Mouse (Mus musculus): ENCODE data around the gene H2al1h. TPM values are rescaled to one million over a fixed set of nuclear protein-coding genes. Genes with fewer than 3 reads are reported as not detected.
"Not testable (repeated sequence)": the region's sequence is repeated elsewhere in the genome, so short reads cannot be mapped to it uniquely, and the experiment has no call there.

Gene H2al1h
- polyA plus RNA-seq (2014; fragmentation: Nextera tagmentation; extraction: Ambion mirVana): not detected in 2 replicates

GRCm38 (mm10) chrX:11321192-11321591, at the start of gene H2al1h:
Gene H2al1h, plus strand, starts transcription at chrX:11321492.
- not testable (repeated sequence) for H3K4me3 ChIP-seq (ENCODE audit: low read depth, low read length); H3K4me1 ChIP-seq (replicated peaks; ENCODE audit: control insufficient read depth, insufficient read depth, low read length); DNase-seq (ENCODE audit: low spot score); H3K9ac ChIP-seq (ENCODE audit: low read depth, low read length); H3K36me3 ChIP-seq (ENCODE audit: control insufficient read depth, insufficient read depth, low read length); H3K27me3 ChIP-seq (ENCODE audit: control insufficient read depth, insufficient read depth, low read length); H3K27ac ChIP-seq (ENCODE audit: low read depth, low read length); H3K4me2 ChIP-seq (replicated peaks; ENCODE audit: low read depth, low read length); ATAC-seq (ENCODE audit: low FRiP score); H3K9me3 ChIP-seq (ENCODE audit: control insufficient read depth, low read length)
- WGBS: no CpG with 5 or more reads among the region's 6 CpGs

GRCm38 (mm10) chrX:11273190-11273589, 48.1 kb upstream of the H2al1h start:
- Histone ChIP-seq H3K36me3 (ENCODE audit: control insufficient read depth, insufficient read depth, low read length) (no peaks in the 10 kb centered on the region), H3K9me3 (ENCODE audit: control insufficient read depth, low read length) (no peaks in the 10 kb centered on the region), H3K4me2 (replicated peaks; ENCODE audit: low read depth, low read length) (no peak overlapping the region), H3K9ac (ENCODE audit: low read depth, low read length) (no peak overlapping the region), H3K27ac (ENCODE audit: low read depth, low read length) (no peak overlapping the region), H3K27me3 (ENCODE audit: control insufficient read depth, insufficient read depth, low read length) (no peaks in the 10 kb centered on the region), H3K4me3 (ENCODE audit: low read depth, low read length) (no peak overlapping the region), H3K4me1 (replicated peaks; ENCODE audit: control insufficient read depth, insufficient read depth, low read length) (no peaks in the 10 kb centered on the region)
- 72% methylated on average over 3 of the region's 3 CpGs for WGBS
- DNase-seq (ENCODE audit: low spot score) (no peak), ATAC-seq (ENCODE audit: low FRiP score) (no peak)

GRCm38 (mm10) chrX:11277083-11277482, 44.2 kb upstream of the H2al1h start:
- no peaks in the 10 kb centered on the region for H3K9me3 ChIP-seq (ENCODE audit: control insufficient read depth, low read length)
- H3K4me2 ChIP-seq (replicated peaks; ENCODE audit: low read depth, low read length): no peak overlapping the region
- no peak overlapping the region for H3K4me3 ChIP-seq (ENCODE audit: low read depth, low read length)
- no peak overlapping the region for H3K9ac ChIP-seq (ENCODE audit: low read depth, low read length)
- no peaks in the 10 kb centered on the region for H3K36me3 ChIP-seq (ENCODE audit: control insufficient read depth, insufficient read depth, low read length)
- H3K27me3 ChIP-seq (ENCODE audit: control insufficient read depth, insufficient read depth, low read length): no peaks in the 10 kb centered on the region
- whole genome bisulfite sequencing: 81% methylated on average over 6 of the region's 6 CpGs
- no peaks in the 10 kb centered on the region for H3K4me1 ChIP-seq (replicated peaks; ENCODE audit: control insufficient read depth, insufficient read depth, low read length)
- DNase-seq (ENCODE audit: low spot score): no peak
- ATAC-seq (ENCODE audit: low FRiP score): no peak
- no peak overlapping the region for H3K27ac ChIP-seq (ENCODE audit: low read depth, low read length)

GRCm38 (mm10) chrX:11280741-11281140, 40.6 kb upstream of the H2al1h start:
- H3K27ac ChIP-seq (ENCODE audit: low read depth, low read length): no peak overlapping the region
- no peaks in the 10 kb centered on the region for H3K9me3 ChIP-seq (ENCODE audit: control insufficient read depth, low read length)
- no peak overlapping the region for H3K4me2 ChIP-seq (replicated peaks; ENCODE audit: low read depth, low read length)
- WGBS: 73% methylated on average over 2 of the region's 2 CpGs
- no peak overlapping the region for H3K9ac ChIP-seq (ENCODE audit: low read depth, low read length)
- no peaks in the 10 kb centered on the region for H3K27me3 ChIP-seq (ENCODE audit: control insufficient read depth, insufficient read depth, low read length)
- no peak for DNase-seq (ENCODE audit: low spot score)
- ATAC-seq (ENCODE audit: low FRiP score): no peak
- H3K4me1 ChIP-seq (replicated peaks; ENCODE audit: control insufficient read depth, insufficient read depth, low read length): no peaks in the 10 kb centered on the region
- no peak overlapping the region for H3K4me3 ChIP-seq (ENCODE audit: low read depth, low read length)
- no peaks in the 10 kb centered on the region for H3K36me3 ChIP-seq (ENCODE audit: control insufficient read depth, insufficient read depth, low read length)

GRCm38 (mm10) chrX:11288306-11288882, 32.9 kb upstream of the H2al1h start:
- Histone ChIP-seq H3K4me2 (replicated peaks; ENCODE audit: low read depth, low read length) (no peak overlapping the region), H3K9ac (ENCODE audit: low read depth, low read length) (no peak overlapping the region), H3K4me3 (ENCODE audit: low read depth, low read length) (no peak overlapping the region), H3K4me1 (replicated peaks; ENCODE audit: control insufficient read depth, insufficient read depth, low read length) (no peaks in the 10 kb centered on the region), H3K36me3 (ENCODE audit: control insufficient read depth, insufficient read depth, low read length) (no peaks in the 10 kb centered on the region), H3K27me3 (ENCODE audit: control insufficient read depth, insufficient read depth, low read length) (no peaks in the 10 kb centered on the region; the same call in 1 of the 2 replicates), H3K9me3 (ENCODE audit: control insufficient read depth, low read length) (no peaks in the 10 kb centered on the region), H3K27ac (ENCODE audit: low read depth, low read length) (no peak overlapping the region)
- ATAC-seq (ENCODE audit: low FRiP score) (no peak), DNase-seq (ENCODE audit: low spot score) (no peak)
- WGBS: 85% methylated on average over 14 of the region's 14 CpGs

- Histone ChIP-seq H3K4me1 (replicated peaks; ENCODE audit: control insufficient read depth, insufficient read depth, low read length) (no peaks in the 10 kb centered on the region), H3K27me3 (ENCODE audit: control insufficient read depth, insufficient read depth, low read length) (no peaks in the 10 kb centered on the region; the same call in 1 of the 2 replicates), H3K9me3 (ENCODE audit: control insufficient read depth, low read length) (no peaks in the 10 kb centered on the region), H3K4me2 (replicated peaks; ENCODE audit: low read depth, low read length) (no peak overlapping the region), H3K36me3 (ENCODE audit: control insufficient read depth, insufficient read depth, low read length) (no peaks in the 10 kb centered on the region), H3K4me3 (ENCODE audit: low read depth, low read length) (no peak overlapping the region), H3K9ac (ENCODE audit: low read depth, low read length) (no peak overlapping the region), H3K27ac (ENCODE audit: low read depth, low read length) (no peak overlapping the region)
- DNase-seq (ENCODE audit: low spot score) (no peak), ATAC-seq (ENCODE audit: low FRiP score) (no peak)
- 59% methylated on average over 4 of the region's 4 CpGs for WGBS
These were observed 32.0 kb upstream of the H2al1h start for GRCm38 (mm10) chrX:11289244-11289643.

GRCm38 (mm10) chrX:11298957-11299356, 22.3 kb upstream of the H2al1h start, which contains the start of gene H2al1a:
Gene H2al1a, plus strand, starts transcription at chrX:11299257.
- WGBS: no CpG with 5 or more reads among the region's 3 CpGs
- H3K27ac ChIP-seq (ENCODE audit: low read depth, low read length); H3K27me3 ChIP-seq (ENCODE audit: control insufficient read depth, insufficient read depth, low read length); ATAC-seq (ENCODE audit: low FRiP score); H3K4me2 ChIP-seq (replicated peaks; ENCODE audit: low read depth, low read length); H3K9me3 ChIP-seq (ENCODE audit: control insufficient read depth, low read length); DNase-seq (ENCODE audit: low spot score); H3K4me3 ChIP-seq (ENCODE audit: low read depth, low read length); H3K9ac ChIP-seq (ENCODE audit: low read depth, low read length); H3K4me1 ChIP-seq (replicated peaks; ENCODE audit: control insufficient read depth, insufficient read depth, low read length); H3K36me3 ChIP-seq (ENCODE audit: control insufficient read depth, insufficient read depth, low read length): not testable (repeated sequence)

GRCm38 (mm10) chrX:11302132-11302531, 19.2 kb upstream of the H2al1h start, which contains the start of gene H2al1b:
Gene H2al1b, plus strand, starts transcription at chrX:11302432.
- H3K36me3 ChIP-seq (ENCODE audit: control insufficient read depth, insufficient read depth, low read length); H3K4me1 ChIP-seq (replicated peaks; ENCODE audit: control insufficient read depth, insufficient read depth, low read length); H3K27ac ChIP-seq (ENCODE audit: low read depth, low read length); H3K4me3 ChIP-seq (ENCODE audit: low read depth, low read length); ATAC-seq (ENCODE audit: low FRiP score); H3K27me3 ChIP-seq (ENCODE audit: control insufficient read depth, insufficient read depth, low read length); H3K4me2 ChIP-seq (replicated peaks; ENCODE audit: low read depth, low read length); H3K9ac ChIP-seq (ENCODE audit: low read depth, low read length); H3K9me3 ChIP-seq (ENCODE audit: control insufficient read depth, low read length); DNase-seq (ENCODE audit: low spot score): not testable (repeated sequence)
- WGBS: 87% methylated on average over 1 of the region's 3 CpGs

- not testable (repeated sequence) for ATAC-seq (ENCODE audit: low FRiP score); DNase-seq (ENCODE audit: low spot score); H3K4me2 ChIP-seq (replicated peaks; ENCODE audit: low read depth, low read length); H3K4me1 ChIP-seq (replicated peaks; ENCODE audit: control insufficient read depth, insufficient read depth, low read length); H3K4me3 ChIP-seq (ENCODE audit: low read depth, low read length); H3K9me3 ChIP-seq (ENCODE audit: control insufficient read depth, low read length); H3K27me3 ChIP-seq (ENCODE audit: control insufficient read depth, insufficient read depth, low read length); H3K36me3 ChIP-seq (ENCODE audit: control insufficient read depth, insufficient read depth, low read length); H3K9ac ChIP-seq (ENCODE audit: low read depth, low read length); H3K27ac ChIP-seq (ENCODE audit: low read depth, low read length)
- WGBS: 100% methylated on average over 1 of the region's 6 CpGs
These were observed 15.9 kb upstream of the H2al1h start, which contains the start of gene H2al1c for GRCm38 (mm10) chrX:11305355-11305754. Gene H2al1c, plus strand, starts transcription at chrX:11305655.

Data from hindbrain, embryonic 11.5 days (tissue).